Mouse (Mus musculus): ENCODE results near the gene Tmem119. TPM values are rescaled to one million over a fixed set of nuclear protein-coding genes. Genes with fewer than 3 reads are reported as not detected.

Gene Tmem119
- polyA plus RNA-seq, 1 experiment from 2014 or later: 83.3 TPM

- Histone ChIP-seq H3K4me1 (peaks cover 32% of the 10 kb centered on the region), H3K27ac (replicated peaks) (peak overlapping the region; percentile 99), H3K36me3 (replicated peaks) (peaks cover 56% of the 10 kb centered on the region), H3K9me3 (no peaks in the 10 kb centered on the region), H3K27me3 (replicated peaks; ENCODE audit: low read depth, poor library complexity, severe bottlenecking) (no peaks in the 10 kb centered on the region), H3K4me3 (peak overlapping the region; percentile 100)
- WGBS: under 1% methylated on average over 97 of the region's 97 CpGs
- DNase-seq (ENCODE audit: low spot score): peak; percentile 88
Measured at GRCm38 (mm10) chr5:113771213-113772162, 28.8 kb downstream of the Tmem119 start.

GRCm38 (mm10) chr5:113768806-113769205, 31.5 kb downstream of the Tmem119 start:
- Histone ChIP-seq H3K9me3 (no peaks in the 10 kb centered on the region), H3K4me3 (no peak overlapping the region), H3K36me3 (replicated peaks) (peaks cover 59% of the 10 kb centered on the region), H3K4me1 (peaks cover 30% of the 10 kb centered on the region), H3K27me3 (replicated peaks; ENCODE audit: low read depth, poor library complexity, severe bottlenecking) (no peaks in the 10 kb centered on the region), H3K27ac (replicated peaks) (no peak overlapping the region)
- WGBS: 90% methylated on average over 8 of the region's 8 CpGs
- no peak for DNase-seq (ENCODE audit: low spot score)

DNA sequence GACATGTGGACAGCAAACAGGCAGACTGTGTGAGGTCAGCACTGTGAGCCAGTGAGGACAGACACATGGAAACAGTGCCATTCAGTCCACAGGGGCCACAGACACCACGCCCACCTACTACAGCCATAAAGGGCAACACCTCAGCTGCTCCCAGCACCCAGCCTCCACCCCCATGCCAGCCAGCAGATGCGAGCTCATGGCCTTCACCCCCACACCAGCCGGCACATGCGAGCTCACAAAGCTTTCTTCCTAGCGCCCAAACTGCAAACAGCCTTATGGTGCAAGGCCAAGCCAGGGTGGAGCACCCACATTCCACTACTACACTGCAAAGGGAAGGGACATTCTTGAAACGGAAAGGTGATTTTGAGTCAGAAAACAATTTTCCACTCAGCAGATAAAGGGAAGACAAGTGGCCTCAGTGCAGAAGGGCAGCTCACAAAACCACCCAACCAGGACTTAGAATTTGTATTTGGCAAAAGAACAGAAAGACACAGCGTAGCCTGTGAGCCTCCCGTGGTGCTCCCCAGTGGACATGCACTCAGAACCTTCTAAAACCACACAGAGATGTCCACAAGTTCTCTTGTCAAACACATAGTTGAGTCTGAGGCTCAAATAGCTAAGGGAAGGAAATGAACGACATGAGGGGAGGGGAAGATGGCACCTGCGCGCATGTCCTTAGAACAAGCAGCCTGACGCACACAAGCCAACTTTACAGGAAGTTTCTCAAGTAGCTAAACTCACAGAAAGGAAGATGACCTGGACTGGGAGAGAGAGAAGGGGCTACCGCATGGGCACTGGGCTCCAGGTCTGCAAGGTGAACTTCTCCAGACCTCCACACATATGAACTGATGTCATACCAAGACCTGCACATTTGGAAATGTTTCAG, 34.4 kb downstream of the Tmem119 start:
- Histone ChIP-seq H3K36me3 (replicated peaks) (peaks cover 88% of the 10 kb centered on the region), H3K27me3 (replicated peaks; ENCODE audit: low read depth, poor library complexity, severe bottlenecking) (no peaks in the 10 kb centered on the region), H3K9me3 (no peaks in the 10 kb centered on the region), H3K27ac (replicated peaks) (no peak overlapping the region), H3K4me3 (no peak overlapping the region), H3K4me1 (peaks cover 20% of the 10 kb centered on the region)
- 93% methylated on average over 13 of the region's 13 CpGs for WGBS
- DNase-seq (ENCODE audit: low spot score): no peak

- H3K9me3 ChIP-seq: no peaks in the 10 kb centered on the region
- no peak for DNase-seq (ENCODE audit: low spot score)
- peaks cover 100% of the 10 kb centered on the region for H3K36me3 ChIP-seq (replicated peaks)
- 91% methylated on average over 7 of the region's 7 CpGs for WGBS
- H3K4me3 ChIP-seq: no peak overlapping the region
- no peaks in the 10 kb centered on the region for H3K27me3 ChIP-seq (replicated peaks; ENCODE audit: low read depth, poor library complexity, severe bottlenecking)
- H3K27ac ChIP-seq (replicated peaks): no peak overlapping the region
- H3K4me1 ChIP-seq: peaks cover 8% of the 10 kb centered on the region
Measured at GRCm38 (mm10) chr5:113764426-113764825, 35.9 kb downstream of the Tmem119 start.

- WGBS: 94% methylated on average over 2 of the region's 2 CpGs
- Histone ChIP-seq H3K9me3 (no peaks in the 10 kb centered on the region), H3K27ac (replicated peaks) (no peak overlapping the region), H3K4me1 (no peaks in the 10 kb centered on the region), H3K27me3 (replicated peaks; ENCODE audit: low read depth, poor library complexity, severe bottlenecking) (no peaks in the 10 kb centered on the region), H3K36me3 (replicated peaks) (peaks cover 100% of the 10 kb centered on the region), H3K4me3 (no peak overlapping the region)
- DNase-seq (ENCODE audit: low spot score): no peak
Measured at GRCm38 (mm10) chr5:113761585-113761984, 38.7 kb downstream of the Tmem119 start.

- no peak for DNase-seq (ENCODE audit: low spot score)
- H3K9me3 ChIP-seq: no peaks in the 10 kb centered on the region
- H3K27ac ChIP-seq (replicated peaks): no peak overlapping the region
- H3K4me3 ChIP-seq: no peak overlapping the region
- WGBS: 91% methylated on average over 15 of the region's 15 CpGs
- peaks cover 100% of the 10 kb centered on the region for H3K36me3 ChIP-seq (replicated peaks)
- H3K27me3 ChIP-seq (replicated peaks; ENCODE audit: low read depth, poor library complexity, severe bottlenecking): no peaks in the 10 kb centered on the region
- no peaks in the 10 kb centered on the region for H3K4me1 ChIP-seq
Measured at GRCm38 (mm10) chr5:113755347-113756030, 44.8 kb downstream of the Tmem119 start.

- no peaks in the 10 kb centered on the region for H3K27me3 ChIP-seq (replicated peaks; ENCODE audit: low read depth, poor library complexity, severe bottlenecking)
- H3K4me1 ChIP-seq: no peaks in the 10 kb centered on the region
- no peak for DNase-seq (ENCODE audit: low spot score)
- H3K36me3 ChIP-seq (replicated peaks): peaks cover 100% of the 10 kb centered on the region
- no peaks in the 10 kb centered on the region for H3K9me3 ChIP-seq
- no peak overlapping the region for H3K4me3 ChIP-seq
- WGBS: 91% methylated on average over 9 of the region's 9 CpGs
- no peak overlapping the region for H3K27ac ChIP-seq (replicated peaks)
Measured at GRCm38 (mm10) chr5:113751521-113752157, 48.7 kb downstream of the Tmem119 start.

DNA sequence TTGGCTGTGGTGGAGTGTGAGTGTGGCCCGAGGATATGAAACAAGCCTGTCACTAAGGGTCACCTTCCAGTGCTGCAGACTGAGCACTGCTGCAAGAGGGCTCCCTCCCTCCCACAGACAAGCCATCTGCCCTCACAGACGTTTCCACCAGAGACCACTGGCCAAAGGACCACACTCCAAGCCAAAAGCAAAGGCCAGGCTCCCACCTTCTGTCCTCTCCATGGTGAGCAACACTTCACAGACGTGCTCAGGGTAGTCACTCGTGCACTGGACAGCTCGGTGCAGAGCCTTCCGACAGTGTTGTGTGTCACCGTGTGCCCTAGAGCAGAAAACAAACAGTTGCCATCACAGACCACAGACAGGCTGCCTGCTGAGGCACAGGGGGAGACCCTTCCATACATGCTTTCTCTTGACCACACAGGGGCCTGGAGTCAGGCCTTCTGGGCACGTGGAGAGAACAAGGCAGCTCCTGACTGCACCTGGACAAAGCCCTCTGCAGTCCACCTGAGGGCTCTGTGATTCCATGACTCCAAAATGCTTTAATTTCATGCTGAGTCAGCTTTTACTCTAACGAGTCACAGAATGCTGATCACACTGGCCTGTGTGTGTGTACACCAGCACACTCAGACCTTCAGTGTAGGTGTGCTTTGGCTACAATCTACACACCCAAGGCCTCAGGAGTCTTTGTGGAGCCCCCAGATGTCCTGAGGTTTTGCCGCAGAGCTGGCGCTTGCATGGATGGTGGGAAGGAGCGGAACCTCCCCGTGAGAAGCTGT, 51.6 kb downstream of the Tmem119 start:
- Histone ChIP-seq H3K4me3 (no peak overlapping the region), H3K27ac (replicated peaks) (no peak overlapping the region), H3K9me3 (peaks cover 4% of the 10 kb centered on the region; the same call in 1 of the 2 replicates), H3K27me3 (replicated peaks; ENCODE audit: low read depth, poor library complexity, severe bottlenecking) (no peaks in the 10 kb centered on the region), H3K36me3 (replicated peaks) (peaks cover 100% of the 10 kb centered on the region), H3K4me1 (no peaks in the 10 kb centered on the region)
- DNase-seq (ENCODE audit: low spot score): no peak
- 95% methylated on average over 13 of the region's 13 CpGs for WGBS

- no peak overlapping the region for H3K27ac ChIP-seq (replicated peaks)
- no peaks in the 10 kb centered on the region for H3K27me3 ChIP-seq (replicated peaks; ENCODE audit: low read depth, poor library complexity, severe bottlenecking)
- H3K36me3 ChIP-seq (replicated peaks): peaks cover 100% of the 10 kb centered on the region
- H3K4me1 ChIP-seq: no peaks in the 10 kb centered on the region
- H3K4me3 ChIP-seq: no peak overlapping the region
- peaks cover 4% of the 10 kb centered on the region; the same call in 1 of the 2 replicates for H3K9me3 ChIP-seq
- WGBS: 93% methylated on average over 5 of the region's 5 CpGs
- DNase-seq (ENCODE audit: low spot score): no peak
Measured at GRCm38 (mm10) chr5:113747629-113748028, 52.7 kb downstream of the Tmem119 start.

Measured in embryonic facial prominence, embryonic 10.5 days (tissue).